Mouse (Mus musculus) layer of hippocampus, adult 9-10 months (tissue): ENCODE results near the gene Cracr2b.

Experiments
- DNase-seq: peaks from one replicate; pipeline ENCODE4 v3.0.0; 2022; ENCODE audit warnings: low spot score

Cracr2b gene

GRCm38 (mm10) chr7:141454967-141455551 lies 5.8 kb upstream of the Cracr2b start, which contains the start of gene Pnpla2:
Gene Pnpla2 (plus strand): TSS chr7:141455198.
- DNase-seq = no peak

- no peak for DNase-seq
Observed at GRCm38 (mm10) chr7:141455610-141456314, 5.1 kb upstream of the Cracr2b start.

- DNase-seq = no peak
Observed at GRCm38 (mm10) chr7:141456739-141457138, 4.2 kb upstream of the Cracr2b start.

GRCm38 (mm10) chr7:141457236-141457635 lies 3.7 kb upstream of the Cracr2b start:
- DNase-seq = no peak

- no peak for DNase-seq
Observed at GRCm38 (mm10) chr7:141457986-141458660, 2.8 kb upstream of the Cracr2b start.

- DNase-seq = no peak
Observed at GRCm38 (mm10) chr7:141458661-141459060, 2.2 kb upstream of the Cracr2b start.

- no peak for DNase-seq
Observed at GRCm38 (mm10) chr7:141459301-141459711, 1.6 kb upstream of the Cracr2b start.

- no peak for DNase-seq
Observed at GRCm38 (mm10) chr7:141460001-141460390, 898 bp upstream of the Cracr2b start.

GRCm38 (mm10) chr7:141461521-141462332 lies 833 bp downstream of the Cracr2b start:
- no peak for DNase-seq

- DNase-seq = no peak
Observed at GRCm38 (mm10) chr7:141462333-141462821, 1.5 kb downstream of the Cracr2b start.

- DNase-seq = no peak
Observed at GRCm38 (mm10) chr7:141463824-141464602, 3.1 kb downstream of the Cracr2b start.

- DNase-seq = no peak
Observed at GRCm38 (mm10) chr7:141464603-141465201, 3.8 kb downstream of the Cracr2b start.

- DNase-seq = no peak
Observed at GRCm38 (mm10) chr7:141465388-141466044, 4.6 kb downstream of the Cracr2b start.

GRCm38 (mm10) chr7:141466045-141466394 lies 5.1 kb downstream of the Cracr2b start:
- no peak for DNase-seq

- DNase-seq = no peak
Observed at GRCm38 (mm10) chr7:141466607-141467148, 5.8 kb downstream of the Cracr2b start.

- no peak for DNase-seq
Observed at GRCm38 (mm10) chr7:141467230-141468030, 6.5 kb downstream of the Cracr2b start, which contains the start of gene Cd151. Gene Cd151 (plus strand): TSS chr7:141467392.

- DNase-seq = no peak
Observed at GRCm38 (mm10) chr7:141468164-141468521, 7.2 kb downstream of the Cracr2b start.

- no peak for DNase-seq
Observed at GRCm38 (mm10) chr7:141468522-141469211, 7.8 kb downstream of the Cracr2b start.

- no peak for DNase-seq
Observed at GRCm38 (mm10) chr7:141469352-141469751, 8.5 kb downstream of the Cracr2b start.
